ENCODE assay signal across 17 mouse cellular contexts in genomic region chr7:143717811-143718210, GRCm38 (mm10). TPM values are rescaled to one million over a fixed set of nuclear protein-coding genes. Genes with fewer than 3 reads are reported as not detected.
DNase-seq lines count a peak whose midpoint lies in the region; ATAC-seq and TF ChIP-seq lines count a peak whose summit lies in the region.
"Had no signal": no experiment of that assay in that cellular context is flagged by ENCODE, and none has a peak within 500 bp of the region (broad histone marks: within the 10 kb centered on the region; RNA-seq: fewer than 3 reads in every experiment).

No protein-coding gene starts in this region.

- DNase-seq in heart, embryonic 10.5 days (ENCODE audit: low spot score) = no peak
- no peak for DNase-seq in heart, postnatal 36 days
- no peak for DNase-seq in midbrain, embryonic 10.5 days (ENCODE audit: low spot score)
- no peak for DNase-seq in midbrain, embryonic 11.5 days (ENCODE audit: low spot score, missing footprints)
- DNase-seq in kidney, postnatal 4 days = peak; percentile 69 to 80
- no peak for DNase-seq in stomach, postnatal 0 days (ENCODE audit: low spot score)
- DNase-seq in MN1 (ENCODE audit: low spot score) = no peak
- DNase-seq in layer of hippocampus, postnatal 25 days (ENCODE audit: extremely low spot score in 1 of 2, low spot score in 1 of 2) = no peak
- DNase-seq: cerebellum, adult 9-10 months; layer of hippocampus, adult 9-11 months; retina, postnatal 1 day had no signal

- H3K9me3 ChIP-seq in heart, embryonic 10.5 days = no peaks in the 10 kb centered on the region
- no peaks in the 10 kb centered on the region for H3K9me3 ChIP-seq in midbrain, embryonic 10.5 days (replicated peaks)
- H3K9me3 ChIP-seq in midbrain, embryonic 11.5 days (ENCODE audit: control insufficient read depth, low read length) = no peaks in the 10 kb centered on the region
- H3K9me3 ChIP-seq in stomach, postnatal 0 days (ENCODE audit: control insufficient read depth, low read length) = no peaks in the 10 kb centered on the region

- ATAC-seq in midbrain, embryonic 11.5 days (ENCODE audit: low FRiP score) = no peak
- peak; percentile 27 for ATAC-seq in stomach, postnatal 0 days (ENCODE audit: low FRiP score, low TSS enrichment)
- ATAC-seq: activated CD4-positive, CD25-positive, alpha-beta regulatory T cell, adult 4 months; forebrain, embryonic 16.5 days had no signal

- peak overlapping the region; percentile 69; the same call in 1 of the 2 replicates for H3K27ac ChIP-seq in heart, embryonic 10.5 days
- 0 out of 2 replicates have a peak overlapping the region, but pooled peaks have one; percentile 35 for H3K27ac ChIP-seq in midbrain, embryonic 10.5 days (replicated peaks)
- no peak overlapping the region for H3K27ac ChIP-seq in midbrain, embryonic 11.5 days (ENCODE audit: low read depth, low read length)
- H3K27ac ChIP-seq in stomach, postnatal 0 days (replicated peaks) = no peak overlapping the region
- H3K27ac ChIP-seq: macrophage had no signal

- H3K27me3 ChIP-seq in heart, embryonic 10.5 days (ENCODE audit: insufficient read depth, poor library complexity, severe bottlenecking) = no peaks in the 10 kb centered on the region
- no peaks in the 10 kb centered on the region for H3K27me3 ChIP-seq in midbrain, embryonic 10.5 days (ENCODE audit: low read depth, poor library complexity, severe bottlenecking)
- no peaks in the 10 kb centered on the region for H3K27me3 ChIP-seq in midbrain, embryonic 11.5 days (ENCODE audit: control insufficient read depth, insufficient read depth, low read length)
- no peaks in the 10 kb centered on the region for H3K27me3 ChIP-seq in stomach, postnatal 0 days (ENCODE audit: control insufficient read depth, insufficient read depth, low read length)

- no peak overlapping the region for H3K4me3 ChIP-seq in heart, embryonic 10.5 days
- no peak overlapping the region for H3K4me3 ChIP-seq in midbrain, embryonic 10.5 days
- no peak overlapping the region for H3K4me3 ChIP-seq in midbrain, embryonic 11.5 days (ENCODE audit: low read depth, low read length)
- H3K4me3 ChIP-seq in stomach, postnatal 0 days (ENCODE audit: low read depth, low read length) = no peak overlapping the region

- TF ChIP-seq EP300 in stomach, postnatal 0 days (optimal IDR thresholded peaks at IDR 0.05) = no peak

- H3K36me3 ChIP-seq in heart, embryonic 10.5 days = peaks cover 28% of the 10 kb centered on the region
- H3K36me3 ChIP-seq in midbrain, embryonic 10.5 days = peaks cover 19% of the 10 kb centered on the region
- no peaks in the 10 kb centered on the region for H3K36me3 ChIP-seq in midbrain, embryonic 11.5 days (ENCODE audit: control insufficient read depth, insufficient read depth, low read length)
- peaks cover 7% of the 10 kb centered on the region for H3K36me3 ChIP-seq in stomach, postnatal 0 days (ENCODE audit: control insufficient read depth, insufficient read depth, low read length)

- intact Hi-C loops in heart, postnatal 36 days (cut with DNase I) = no loop called here

- no peak overlapping the region for H3K9ac ChIP-seq in midbrain, embryonic 11.5 days (ENCODE audit: low read length)
- no peak overlapping the region for H3K9ac ChIP-seq in stomach, postnatal 0 days (ENCODE audit: low read length)

- H3K4me1 ChIP-seq in heart, embryonic 10.5 days = peaks cover 47% of the 10 kb centered on the region
- peaks cover 35% of the 10 kb centered on the region for H3K4me1 ChIP-seq in midbrain, embryonic 10.5 days
- peaks cover 8% of the 10 kb centered on the region; the same call in 1 of the 2 replicates for H3K4me1 ChIP-seq in midbrain, embryonic 11.5 days (ENCODE audit: control insufficient read depth, insufficient read depth, low read length)
- no peaks in the 10 kb centered on the region for H3K4me1 ChIP-seq in stomach, postnatal 0 days (replicated peaks; ENCODE audit: control insufficient read depth, insufficient read depth)

- no peak for TF ChIP-seq CTCF in stomach, postnatal 0 days (IDR thresholded peaks at IDR 0.05; ENCODE audit: low read depth)

- H3K4me2 ChIP-seq in midbrain, embryonic 11.5 days = no peak overlapping the region
- no peak overlapping the region for H3K4me2 ChIP-seq in stomach, postnatal 0 days (replicated peaks; ENCODE audit: low read depth)

- WGBS in heart, embryonic 10.5 days = 84% methylated on average over 1 of the region's 1 CpGs
- WGBS in midbrain, embryonic 10.5 days = 79% methylated on average over 1 of the region's 1 CpGs
- WGBS in midbrain, embryonic 11.5 days = 80% methylated on average over 1 of the region's 1 CpGs
- 85% methylated on average over 1 of the region's 1 CpGs for WGBS in stomach, postnatal 0 days

RNA-seq across cellular contexts. Expression of gene Tnfrsf23, which starts 32.1 kb away (rescaled TPM):
- polyA plus RNA-seq in heart, embryonic 10.5 days (2016; fragmentation: Nextera tagmentation; extraction: Ambion mirVana) = 1.2 TPM in 2 replicates
- 1 to 10 TPM; 1.4 to 2.0 TPM for total RNA-seq in heart, postnatal 36 days (2021)
- polyA plus RNA-seq in midbrain, embryonic 10.5 days (2016; fragmentation: Nextera tagmentation; extraction: Ambion mirVana) = 0.30 and 0.38 TPM in 2 replicates
- 0.29 and 0.44 TPM in 2 replicates for polyA plus RNA-seq in midbrain, embryonic 11.5 days (2014; fragmentation: Nextera tagmentation; extraction: Ambion mirVana)
- polyA plus RNA-seq in stomach, postnatal 0 days (2015; fragmentation: Nextera tagmentation; extraction: Ambion mirVana) = 2.9 and 4.0 TPM in 2 replicates
- total RNA-seq in layer of hippocampus, postnatal 25 days (2021) = 1 to 10 TPM; 1.1 TPM

RNA-seq across cellular contexts. Expression of gene Osbpl5, which starts 39.0 kb away (rescaled TPM):
- 19.0 and 29.2 TPM in 2 replicates for polyA plus RNA-seq in heart, embryonic 10.5 days (2016; fragmentation: Nextera tagmentation; extraction: Ambion mirVana)
- 10 to 100 TPM; 19.6 to 26.1 TPM for total RNA-seq in heart, postnatal 36 days (2021)
- polyA plus RNA-seq in midbrain, embryonic 10.5 days (2016; fragmentation: Nextera tagmentation; extraction: Ambion mirVana) = 11.1 and 16.3 TPM in 2 replicates
- 11.2 and 13.0 TPM in 2 replicates for polyA plus RNA-seq in midbrain, embryonic 11.5 days (2014; fragmentation: Nextera tagmentation; extraction: Ambion mirVana)
- polyA plus RNA-seq in stomach, postnatal 0 days (2015; fragmentation: Nextera tagmentation; extraction: Ambion mirVana) = 29.9 and 32.0 TPM in 2 replicates
- 10 to 100 TPM; 21.6 to 33.6 TPM for total RNA-seq in layer of hippocampus, postnatal 25 days (2021)

RNA-seq across cellular contexts. Expression of gene Mrgprg, which starts 49.0 kb away (rescaled TPM):
- 0.15 TPM in 1 of 2 replicates, not detected in the other for polyA plus RNA-seq in heart, embryonic 10.5 days (2016; fragmentation: Nextera tagmentation; extraction: Ambion mirVana)
- not detected for total RNA-seq in heart, postnatal 36 days (2021)
- not detected in 2 replicates for polyA plus RNA-seq in midbrain, embryonic 10.5 days (2016; fragmentation: Nextera tagmentation; extraction: Ambion mirVana)
- not detected in 2 replicates for polyA plus RNA-seq in midbrain, embryonic 11.5 days (2014; fragmentation: Nextera tagmentation; extraction: Ambion mirVana)
- polyA plus RNA-seq in stomach, postnatal 0 days (2015; fragmentation: Nextera tagmentation; extraction: Ambion mirVana) = not detected in 2 replicates
- total RNA-seq in layer of hippocampus, postnatal 25 days (2021) = not detected
- total RNA-seq: heart, postnatal 14 days had no signal
- polyA plus RNA-seq: activated CD4-positive, CD25-positive, alpha-beta regulatory T cell, adult 4 months; embryonic facial prominence, embryonic 11.5 days; forebrain, embryonic 16.5 days; limb, embryonic 11.5 days; macrophage had no signal

Comparison
In these comparisons a context has a peak if more than half of its experiments do, and no peak if none do; other contexts are left out.
1. H3K27ac ChIP-seq: peak in heart, embryonic 10.5 days (single experiment) and midbrain, embryonic 10.5 days (single experiment); none in midbrain, embryonic 11.5 days (single experiment) and stomach, postnatal 0 days (single experiment).
2. DNase-seq: peak in kidney, postnatal 4 days (2 of 2); none in heart, embryonic 10.5 days (single experiment), heart, postnatal 36 days (0 of 2), midbrain, embryonic 10.5 days (single experiment), midbrain, embryonic 11.5 days (single experiment), stomach, postnatal 0 days (single experiment), MN1 (single experiment) and layer of hippocampus, postnatal 25 days (0 of 2).